Mouse (Mus musculus): Measurements from ENCODE around the gene Sephs2. TPM values are rescaled to one million over a fixed set of nuclear protein-coding genes. Genes with fewer than 3 reads are reported as not detected.

The Sephs2 gene
- polyA plus RNA-seq, 1 experiment from 2014 or later, result 79.0 TPM

GRCm38 (mm10) chr7:127232622-127233367 lies 41.1 kb downstream of the Sephs2 start, which contains the start of the genes Zfp553 and Sept1:
Zfp553 (plus strand) TSS chr7:127233061.
Sept1 (minus strand) TSS chr7:127233130.
- Histone ChIP-seq H3K9me3 (ENCODE audit: control insufficient read depth, low read length) (no peaks in the 10 kb centered on the region), H3K4me2 (peak within 1 kb of the TSS; percentile 59), H3K9ac (ENCODE audit: low read length) (peak within 1 kb of the TSS; percentile 99), H3K36me3 (ENCODE audit: control insufficient read depth, insufficient read depth, low read length) (peaks cover 37% of the 10 kb centered on the region), H3K27ac (ENCODE audit: low read depth, low read length) (peak within 1 kb of the TSS; percentile 98), H3K27me3 (ENCODE audit: control insufficient read depth, insufficient read depth, low read length) (no peaks in the 10 kb centered on the region), H3K4me3 (ENCODE audit: low read depth, low read length) (peak within 1 kb of the TSS; percentile 97), H3K4me1 (ENCODE audit: control insufficient read depth, insufficient read depth, low read length) (peaks cover 21% of the 10 kb centered on the region)
- DNase-seq (ENCODE audit: low spot score, missing footprints), result peak; percentile 99
- WGBS, result under 1% methylated on average over 64 of the region's 64 CpGs
- ATAC-seq (ENCODE audit: low FRiP score), result peak; percentile 90

- peak; percentile 91 for DNase-seq (ENCODE audit: low spot score, missing footprints)
- WGBS, result 8% methylated on average over 20 of the region's 20 CpGs
- no peak for ATAC-seq (ENCODE audit: low FRiP score)
- Histone ChIP-seq H3K9me3 (ENCODE audit: control insufficient read depth, low read length) (no peaks in the 10 kb centered on the region), H3K4me2 (peak overlapping the region; percentile 59), H3K4me1 (ENCODE audit: control insufficient read depth, insufficient read depth, low read length) (peaks cover 21% of the 10 kb centered on the region), H3K4me3 (ENCODE audit: low read depth, low read length) (peak overlapping the region; percentile 97), H3K27me3 (ENCODE audit: control insufficient read depth, insufficient read depth, low read length) (no peaks in the 10 kb centered on the region), H3K36me3 (ENCODE audit: control insufficient read depth, insufficient read depth, low read length) (peaks cover 32% of the 10 kb centered on the region), H3K9ac (ENCODE audit: low read length) (peak overlapping the region; percentile 99), H3K27ac (ENCODE audit: low read depth, low read length) (peak overlapping the region; percentile 98)
Observed at GRCm38 (mm10) chr7:127231826-127232621, 41.8 kb downstream of the Sephs2 start.

- ATAC-seq (ENCODE audit: low FRiP score) (no peak), DNase-seq (ENCODE audit: low spot score, missing footprints) (no peak)
- H3K4me1 ChIP-seq (ENCODE audit: control insufficient read depth, insufficient read depth, low read length), result peaks cover 21% of the 10 kb centered on the region
- H3K36me3 ChIP-seq (ENCODE audit: control insufficient read depth, insufficient read depth, low read length), result peaks cover 25% of the 10 kb centered on the region
- H3K4me2 ChIP-seq, result peak overlapping the region; percentile 59
- H3K9me3 ChIP-seq (ENCODE audit: control insufficient read depth, low read length), result no peaks in the 10 kb centered on the region
- H3K9ac ChIP-seq (ENCODE audit: low read length), result peak overlapping the region; percentile 99
- H3K4me3 ChIP-seq (ENCODE audit: low read depth, low read length), result peak overlapping the region; percentile 97
- H3K27ac ChIP-seq (ENCODE audit: low read depth, low read length), result peak overlapping the region; percentile 98; the same call in 1 of the 2 replicates
- WGBS, result 87% methylated on average over 2 of the region's 3 CpGs
- H3K27me3 ChIP-seq (ENCODE audit: control insufficient read depth, insufficient read depth, low read length), result no peaks in the 10 kb centered on the region
Observed at GRCm38 (mm10) chr7:127231376-127231775, 42.5 kb downstream of the Sephs2 start.

GRCm38 (mm10) chr7:127228615-127229303 lies 45.1 kb downstream of the Sephs2 start:
- WGBS, result 64% methylated on average over 4 of the region's 4 CpGs
- ATAC-seq (ENCODE audit: low FRiP score) (no peak), DNase-seq (ENCODE audit: low spot score, missing footprints) (peak; percentile 97)
- H3K4me2 ChIP-seq, result no peak overlapping the region
- no peaks in the 10 kb centered on the region for H3K27me3 ChIP-seq (ENCODE audit: control insufficient read depth, insufficient read depth, low read length)
- H3K9ac ChIP-seq (ENCODE audit: low read length), result no peak overlapping the region
- H3K4me1 ChIP-seq (ENCODE audit: control insufficient read depth, insufficient read depth, low read length), result peaks cover 14% of the 10 kb centered on the region
- no peak overlapping the region for H3K27ac ChIP-seq (ENCODE audit: low read depth, low read length)
- no peak overlapping the region for H3K4me3 ChIP-seq (ENCODE audit: low read depth, low read length)
- no peaks in the 10 kb centered on the region for H3K9me3 ChIP-seq (ENCODE audit: control insufficient read depth, low read length)
- H3K36me3 ChIP-seq (ENCODE audit: control insufficient read depth, insufficient read depth, low read length), result peaks cover 11% of the 10 kb centered on the region; the same call in 1 of the 2 replicates

- Histone ChIP-seq H3K27me3 (ENCODE audit: control insufficient read depth, insufficient read depth, low read length) (no peaks in the 10 kb centered on the region), H3K4me2 (no peak overlapping the region), H3K9ac (ENCODE audit: low read length) (no peak overlapping the region), H3K4me3 (ENCODE audit: low read depth, low read length) (no peak overlapping the region), H3K36me3 (ENCODE audit: control insufficient read depth, insufficient read depth, low read length) (peaks cover 11% of the 10 kb centered on the region; the same call in 1 of the 2 replicates), H3K4me1 (ENCODE audit: control insufficient read depth, insufficient read depth, low read length) (no peaks in the 10 kb centered on the region; the same call in 1 of the 2 replicates), H3K9me3 (ENCODE audit: control insufficient read depth, low read length) (no peaks in the 10 kb centered on the region), H3K27ac (ENCODE audit: low read depth, low read length) (no peak overlapping the region)
- ATAC-seq (ENCODE audit: low FRiP score) (no peak), DNase-seq (ENCODE audit: low spot score, missing footprints) (no peak)
- 92% methylated on average over 11 of the region's 11 CpGs for WGBS
Observed at GRCm38 (mm10) chr7:127225147-127225995, 48.5 kb downstream of the Sephs2 start.

- Histone ChIP-seq H3K4me2 (no peak overlapping the region), H3K9me3 (ENCODE audit: control insufficient read depth, low read length) (no peaks in the 10 kb centered on the region), H3K4me3 (ENCODE audit: low read depth, low read length) (no peak overlapping the region), H3K4me1 (ENCODE audit: control insufficient read depth, insufficient read depth, low read length) (no peaks in the 10 kb centered on the region), H3K27ac (ENCODE audit: low read depth, low read length) (no peak overlapping the region), H3K9ac (ENCODE audit: low read length) (no peak overlapping the region), H3K36me3 (ENCODE audit: control insufficient read depth, insufficient read depth, low read length) (peaks cover 7% of the 10 kb centered on the region; the same call in 1 of the 2 replicates), H3K27me3 (ENCODE audit: control insufficient read depth, insufficient read depth, low read length) (no peaks in the 10 kb centered on the region)
- DNase-seq (ENCODE audit: low spot score, missing footprints) (no peak), ATAC-seq (ENCODE audit: low FRiP score) (no peak)
- WGBS, result 91% methylated on average over 6 of the region's 6 CpGs
Observed at GRCm38 (mm10) chr7:127224616-127225015, 49.2 kb downstream of the Sephs2 start.

GRCm38 (mm10) chr7:127223515-127224478 lies 50.1 kb downstream of the Sephs2 start:
- H3K9ac ChIP-seq (ENCODE audit: low read length), result no peak overlapping the region
- no peaks in the 10 kb centered on the region for H3K4me1 ChIP-seq (ENCODE audit: control insufficient read depth, insufficient read depth, low read length)
- no peak for DNase-seq (ENCODE audit: low spot score, missing footprints)
- H3K27ac ChIP-seq (ENCODE audit: low read depth, low read length), result no peak overlapping the region
- no peaks in the 10 kb centered on the region for H3K27me3 ChIP-seq (ENCODE audit: control insufficient read depth, insufficient read depth, low read length)
- no peak overlapping the region for H3K4me3 ChIP-seq (ENCODE audit: low read depth, low read length)
- 85% methylated on average over 6 of the region's 6 CpGs for WGBS
- H3K4me2 ChIP-seq, result no peak overlapping the region
- H3K36me3 ChIP-seq (ENCODE audit: control insufficient read depth, insufficient read depth, low read length), result peaks cover 2% of the 10 kb centered on the region; the same call in 1 of the 2 replicates
- no peak for ATAC-seq (ENCODE audit: low FRiP score)
- no peaks in the 10 kb centered on the region for H3K9me3 ChIP-seq (ENCODE audit: control insufficient read depth, low read length)
